Mouse (Mus musculus) mesoderm, embryonic 11.5 days (tissue): ENCODE data around the gene Crip1.

Experiments
- DNase-seq: peaks from one replicate; pipeline ENCODE4 v3.0.0-alpha.2; 2012; ENCODE audit warnings: low read depth, low spot score

Gene Crip1

DNA sequence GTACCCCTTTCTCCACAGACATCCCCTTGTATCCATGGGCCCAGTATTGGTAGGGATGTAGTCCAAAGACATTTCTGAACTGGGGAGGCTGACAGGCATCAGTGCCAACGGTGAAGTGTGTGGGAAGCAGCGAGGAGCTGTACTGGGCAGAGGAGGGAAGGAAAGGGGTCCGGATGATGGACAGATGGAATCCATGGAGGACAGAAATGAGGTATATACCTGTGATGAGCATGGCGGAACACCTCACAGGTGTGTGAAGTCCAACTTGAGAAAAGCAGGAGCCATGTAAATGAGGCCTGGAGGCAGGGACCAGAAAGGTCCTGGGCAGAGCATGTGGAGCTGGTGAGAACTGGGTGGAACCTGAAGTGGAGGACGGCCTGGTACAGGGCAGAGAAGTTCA, 525 bp upstream of the Crip1 start:
- DNase-seq = no peak

DNA sequence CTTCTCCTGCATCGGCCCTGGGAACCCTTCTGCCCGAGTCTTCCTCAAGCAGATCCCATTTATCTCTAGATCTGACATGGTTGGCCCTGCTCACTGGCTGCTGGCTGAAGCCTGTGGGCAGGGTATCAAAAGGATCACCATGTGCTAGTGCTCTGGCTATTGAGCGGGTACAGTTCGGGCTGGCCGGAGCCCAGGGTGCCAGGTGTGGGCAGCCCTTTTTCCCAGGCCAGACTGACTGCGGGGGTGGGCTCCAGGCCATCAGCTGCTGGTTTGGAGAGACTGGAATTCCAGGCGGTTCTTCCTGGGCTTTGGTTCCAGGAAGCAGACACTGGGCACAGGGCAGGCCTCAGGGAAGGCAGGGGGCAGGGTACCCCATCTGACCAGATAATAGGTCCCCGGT, 1.4 kb downstream of the Crip1 start:
- DNase-seq = no peak

DNA sequence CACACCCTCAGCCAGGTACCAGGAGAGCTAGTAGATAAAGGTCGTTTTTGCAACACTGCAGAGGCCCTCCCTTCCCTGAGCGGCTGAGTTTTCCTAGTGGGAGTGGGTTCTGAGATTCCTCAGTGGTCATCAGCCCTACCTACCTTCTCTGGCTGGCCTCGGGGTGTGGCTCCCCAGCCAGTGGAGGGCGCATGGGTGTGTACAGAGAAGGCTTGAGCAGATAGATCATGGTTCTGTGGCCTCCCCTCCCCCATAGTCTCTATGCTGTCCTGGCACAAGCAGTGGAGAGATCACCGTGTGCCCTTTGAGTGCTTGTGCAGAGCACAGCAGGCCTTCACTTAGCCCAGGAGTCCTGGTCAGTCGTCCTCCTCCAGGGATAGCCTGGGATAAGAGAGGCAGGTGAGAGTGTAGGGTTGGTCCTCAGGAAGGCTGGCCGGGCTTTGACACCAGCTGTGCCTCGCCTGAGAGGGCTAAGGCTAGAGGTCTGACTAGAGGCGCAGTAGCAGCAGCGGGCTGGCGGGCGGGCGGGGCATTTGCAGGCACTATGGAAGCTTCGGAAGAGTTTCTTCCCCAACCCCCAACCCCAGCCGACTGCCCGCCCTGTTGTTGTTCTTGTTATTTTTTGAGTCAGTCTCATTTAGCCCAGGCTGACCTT, 2.4 kb downstream of the Crip1 start:
- no peak for DNase-seq

DNA sequence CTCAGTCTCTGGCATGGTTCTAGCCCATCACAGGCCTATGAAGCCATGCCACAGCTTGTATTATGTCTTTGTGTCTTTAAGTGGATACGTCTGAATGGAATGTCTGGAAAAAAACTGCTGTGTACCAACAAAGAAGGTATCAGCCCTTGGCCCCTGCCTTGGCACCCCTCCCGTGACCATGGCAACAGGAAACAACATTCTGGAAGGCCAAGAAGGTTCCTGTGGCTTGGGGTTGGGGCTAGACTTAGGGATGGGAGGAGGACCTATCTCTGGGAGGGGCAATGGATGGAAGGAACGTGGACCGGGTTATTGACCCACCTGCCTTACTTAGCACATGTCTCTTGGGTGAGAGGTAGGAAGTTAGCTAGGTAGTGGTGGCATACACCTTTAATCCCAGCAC, 3.2 kb downstream of the Crip1 start:
- no peak for DNase-seq

DNA sequence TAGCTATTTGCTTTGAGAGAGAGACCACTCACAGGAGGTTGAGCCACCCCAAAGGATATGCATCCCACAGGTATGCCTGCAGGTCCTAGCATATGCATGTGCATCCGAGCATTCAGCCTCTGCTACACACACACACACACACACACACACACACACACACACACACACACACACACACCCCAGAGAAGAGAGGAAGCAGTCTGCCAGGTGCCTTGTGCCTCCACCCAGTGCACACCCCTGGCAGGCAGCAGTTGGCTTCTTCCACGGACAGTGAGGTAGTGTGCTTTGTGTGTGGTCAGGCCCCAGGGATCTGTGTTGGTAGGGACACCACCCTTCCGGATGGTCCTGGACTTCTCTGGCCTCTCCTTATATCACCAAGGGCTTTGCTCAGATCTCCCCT, 3.8 kb downstream of the Crip1 start:
- no peak for DNase-seq

DNA sequence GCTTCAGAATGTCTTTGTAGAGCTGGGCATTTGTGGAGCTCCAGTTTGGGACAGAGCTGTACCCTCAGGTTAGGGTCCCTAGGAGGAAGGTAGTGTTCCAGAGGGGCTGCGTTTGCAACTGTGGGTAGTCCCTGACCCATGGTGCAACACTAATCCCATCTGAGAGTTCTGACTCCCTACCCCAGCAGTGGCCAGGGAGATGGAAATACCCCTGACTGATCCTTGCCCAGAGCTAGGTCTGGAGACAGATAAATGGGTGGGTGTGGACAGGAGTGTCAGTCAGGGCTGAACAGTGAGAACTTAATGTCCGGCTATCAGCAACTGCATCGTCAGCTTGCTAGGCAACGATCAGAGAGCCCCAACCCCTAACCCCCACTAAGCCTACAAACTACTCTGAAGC, 4.5 kb downstream of the Crip1 start:
- no peak for DNase-seq

DNA sequence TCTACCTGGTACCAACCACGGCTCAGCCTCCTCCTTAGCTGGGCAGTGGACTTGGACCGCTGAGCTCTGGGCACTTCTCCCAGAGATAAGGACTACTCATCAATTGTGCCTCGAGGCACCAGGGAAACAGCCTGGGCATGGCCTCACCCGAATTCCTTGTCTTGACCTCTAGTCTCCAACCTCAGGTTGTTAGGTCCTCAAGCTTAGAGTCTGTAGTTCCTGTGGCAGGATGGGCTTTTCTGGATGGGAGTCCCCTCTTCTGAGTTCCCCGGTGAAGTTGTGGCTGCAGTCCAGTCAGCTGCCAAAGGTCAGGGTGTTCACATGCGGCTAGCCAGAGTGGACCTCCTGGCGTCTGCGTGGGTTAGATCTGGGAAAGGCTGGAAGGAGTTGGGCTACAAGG, 4.9 kb downstream of the Crip1 start:
- no peak for DNase-seq

DNA sequence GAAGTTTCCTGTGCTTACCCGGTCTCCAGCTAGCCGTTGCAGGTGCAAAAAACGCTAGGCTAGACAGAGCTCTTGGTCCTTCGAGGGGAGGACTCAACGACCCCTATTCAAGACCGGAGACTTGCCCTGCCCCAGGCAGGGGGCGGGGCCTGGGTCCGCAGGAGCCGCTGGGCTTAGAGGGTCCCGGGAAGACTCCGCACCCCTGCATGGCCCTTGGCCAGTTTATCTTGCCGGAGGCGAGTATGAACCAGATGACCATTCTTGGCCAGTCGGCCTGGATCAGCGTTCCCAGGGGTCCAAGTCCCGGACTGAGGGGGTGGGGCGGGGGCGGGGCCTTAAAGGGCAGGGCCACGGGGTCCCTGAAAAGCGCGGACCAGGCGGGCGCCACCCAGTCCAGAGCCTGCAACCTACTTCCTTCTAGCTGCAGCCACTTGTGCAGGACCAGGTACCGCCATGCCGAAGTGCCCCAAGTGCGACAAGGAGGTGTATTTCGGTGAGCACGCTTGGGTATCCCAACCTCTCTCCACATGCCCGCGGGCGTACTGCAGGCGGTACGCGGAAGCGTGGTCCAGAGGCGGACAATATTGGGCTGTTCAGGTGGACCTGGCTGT, 5.7 kb downstream of the Crip1 start:
- DNase-seq = no peak

DNA sequence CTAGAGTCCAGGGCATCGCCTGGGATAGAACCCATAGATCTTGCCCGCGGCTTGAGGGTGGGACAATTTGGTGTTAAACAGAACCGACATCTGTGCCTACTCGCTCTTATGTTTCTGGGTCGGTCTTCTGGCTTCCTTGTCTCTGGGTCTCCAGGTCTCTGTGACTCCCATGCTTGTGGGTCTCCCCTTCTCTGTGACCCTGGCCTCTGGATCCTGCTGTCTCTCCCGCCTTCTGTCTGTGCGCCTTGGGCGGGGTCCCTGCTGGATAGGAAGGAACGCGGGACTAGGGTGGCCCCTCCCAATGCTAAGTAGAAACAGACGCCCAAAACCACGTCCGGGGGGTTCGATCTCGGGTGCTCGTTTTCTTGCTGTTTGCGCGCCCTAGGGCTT, 6.2 kb downstream of the Crip1 start:
- DNase-seq = no peak

DNA sequence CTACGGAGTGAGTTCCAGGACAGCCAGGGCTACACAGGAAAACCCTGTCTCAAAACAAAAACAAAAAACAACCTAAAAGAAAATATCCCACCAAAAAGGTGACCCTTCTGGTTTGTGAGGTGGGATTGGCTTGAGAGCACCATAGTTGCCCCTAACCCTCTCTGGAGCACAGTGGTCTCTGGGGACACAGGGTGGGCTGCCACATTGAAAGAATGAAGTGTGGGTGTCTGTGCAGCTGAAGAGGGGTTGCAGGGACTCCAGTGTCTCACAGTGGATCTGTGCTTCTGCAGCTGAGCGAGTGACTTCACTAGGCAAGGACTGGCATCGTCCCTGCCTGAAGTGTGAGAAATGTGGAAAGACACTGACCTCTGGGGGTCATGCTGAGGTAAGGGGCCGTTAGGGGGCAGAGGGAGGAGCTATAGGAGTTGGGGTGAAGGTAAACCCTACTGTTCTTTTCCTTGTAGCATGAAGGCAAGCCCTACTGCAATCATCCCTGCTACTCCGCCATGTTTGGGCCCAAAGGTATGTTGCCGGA, 6.9 kb downstream of the Crip1 start:
- no peak for DNase-seq

DNA sequence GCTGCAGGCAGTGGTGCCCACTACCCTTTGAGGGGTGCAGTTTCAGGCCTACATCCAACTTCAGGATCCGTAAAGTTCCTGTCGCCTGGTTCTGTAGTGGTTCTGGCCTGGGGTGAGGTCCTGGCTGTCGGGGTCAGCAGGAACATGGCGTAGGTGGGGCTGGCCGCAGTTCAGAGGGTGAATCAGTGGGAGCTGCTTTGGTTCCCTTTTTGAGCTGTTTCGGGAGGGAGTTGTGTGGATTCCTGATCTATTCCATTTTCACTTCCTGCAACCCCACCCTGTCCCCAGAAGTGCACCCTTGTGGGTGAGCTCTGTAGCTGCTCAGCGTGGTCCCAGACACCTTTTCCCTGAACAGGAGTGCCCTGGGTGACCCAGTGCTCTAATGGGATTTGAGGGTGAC, 7.9 kb downstream of the Crip1 start:
- DNase-seq = no peak

DNA sequence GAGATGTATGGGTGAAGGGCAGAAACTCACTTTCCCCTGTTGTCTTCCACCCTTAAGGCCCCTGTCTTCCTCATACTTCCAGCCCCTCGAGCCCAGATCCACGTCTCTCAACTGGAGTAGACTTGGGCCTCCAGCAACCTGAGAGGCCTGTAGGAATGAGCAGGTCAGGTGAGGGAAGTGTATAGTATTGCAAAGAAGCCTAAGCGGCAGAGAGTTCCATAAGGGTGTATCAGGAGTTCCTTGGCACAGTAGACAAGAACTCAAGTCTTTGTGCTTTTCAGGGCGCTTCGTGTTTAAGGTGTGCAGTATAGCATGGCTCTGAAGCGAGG, 8.6 kb downstream of the Crip1 start:
- no peak for DNase-seq

DNA sequence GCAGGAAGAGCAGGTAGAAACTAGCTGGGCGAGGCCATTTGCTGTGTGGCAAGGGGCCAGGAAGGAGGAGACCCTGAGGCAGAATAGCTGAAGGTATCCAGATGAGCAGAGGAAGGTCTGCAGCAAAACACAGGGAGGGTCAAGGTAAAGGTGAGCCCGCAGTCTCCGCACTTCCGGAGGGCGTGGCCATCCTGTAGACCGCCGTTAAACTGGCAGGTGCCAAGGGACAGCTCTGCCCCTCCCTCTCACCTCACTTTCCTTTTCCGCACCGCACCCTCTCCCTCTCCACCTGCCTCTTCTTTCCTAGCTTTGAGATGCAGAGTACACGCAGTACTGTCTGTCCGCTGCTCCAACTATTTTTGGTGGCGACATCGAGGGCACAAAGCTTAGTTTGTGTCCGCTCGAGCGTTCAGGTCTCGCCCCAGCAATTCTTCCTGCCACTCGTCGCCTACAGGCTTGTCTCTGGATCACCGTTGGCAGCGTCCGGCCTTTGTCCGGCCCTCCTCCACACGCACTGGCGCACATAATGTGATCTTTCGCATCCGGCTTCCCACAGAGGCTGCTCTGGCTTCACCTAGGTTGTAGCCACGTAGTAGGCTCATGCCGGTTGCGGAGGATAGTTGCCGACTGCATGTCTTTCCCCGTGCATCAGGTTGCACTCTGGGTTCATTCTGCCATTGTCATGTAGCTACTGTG, 9.1 kb downstream of the Crip1 start:
- no peak for DNase-seq

DNA sequence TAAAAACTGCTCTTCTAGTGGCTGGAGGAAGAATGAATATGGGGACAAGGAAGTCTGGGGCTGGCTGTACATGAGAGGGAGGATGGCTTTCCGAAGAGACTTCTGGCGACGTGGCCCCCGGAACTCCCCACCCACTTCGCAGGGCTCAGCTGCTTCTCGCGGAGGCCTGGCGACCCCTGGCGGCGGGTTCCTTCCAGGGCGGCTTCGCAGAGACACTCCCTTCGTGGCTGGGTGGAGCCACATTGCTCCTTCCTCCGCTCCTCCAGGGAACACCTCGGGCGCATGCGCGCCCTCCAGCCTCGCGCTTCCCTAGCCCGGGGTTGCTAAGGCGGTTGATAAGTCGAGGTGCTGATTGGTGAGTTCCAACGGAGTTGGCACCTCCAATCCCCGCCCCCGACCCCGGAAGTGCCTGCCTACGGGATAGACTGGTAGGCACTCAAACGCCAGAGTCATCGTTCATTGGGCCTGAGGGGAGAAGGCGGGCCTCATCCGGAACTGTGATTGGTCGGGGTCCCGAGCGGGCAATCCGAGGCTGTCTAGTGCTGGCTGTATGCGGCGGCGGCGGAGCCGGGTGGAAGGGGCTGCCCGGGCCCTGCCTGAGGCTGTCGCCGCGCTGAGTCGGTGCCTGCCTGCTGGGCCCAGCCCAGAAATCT, 9.9 kb downstream of the Crip1 start, which contains the start of gene Tedc1:
Gene Tedc1, plus strand, starts transcription at position 535 of the 653 bp plus-strand sequence.
- DNase-seq = peak; percentile 100

DNA sequence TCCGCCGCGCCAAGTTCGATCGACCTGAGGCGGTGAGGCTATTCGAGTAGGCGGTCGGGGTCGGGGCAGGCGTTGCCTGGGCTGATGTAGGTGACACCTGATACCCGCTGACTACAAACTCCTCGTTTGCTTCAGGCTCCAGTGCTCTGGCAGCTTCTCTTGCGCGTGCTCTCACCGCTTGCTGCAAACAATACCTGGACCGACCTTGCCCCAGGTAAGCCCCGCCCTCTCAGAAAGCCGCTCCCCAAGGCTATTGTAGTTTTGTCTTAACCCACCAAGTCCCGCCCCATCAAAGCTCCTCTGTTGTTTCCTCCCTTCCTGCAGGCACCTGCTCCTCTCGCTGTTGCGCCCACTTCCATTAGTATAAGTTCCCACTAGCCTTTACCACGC, 10.4 kb downstream of the Crip1 start:
- no peak for DNase-seq

DNA sequence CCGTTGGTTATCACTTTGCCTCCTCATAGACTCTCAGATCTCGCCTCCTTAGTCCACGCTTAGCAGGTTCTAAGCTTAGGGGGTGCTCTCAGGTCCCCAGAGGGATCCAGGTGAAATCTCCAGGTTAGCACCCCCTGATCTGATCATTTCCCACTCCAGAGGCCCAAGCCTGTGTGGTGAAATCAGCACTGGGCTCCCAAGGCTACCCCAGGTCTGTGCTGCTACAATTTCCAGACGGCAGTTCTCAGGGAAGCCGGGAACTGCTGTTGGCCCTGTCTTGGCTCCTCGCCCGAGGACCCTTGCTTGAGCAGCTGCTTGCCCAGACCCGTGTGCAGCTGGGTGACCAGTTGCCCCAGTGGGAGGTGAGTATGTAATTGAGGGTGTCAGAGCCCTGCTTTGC, 10.9 kb downstream of the Crip1 start:
- no peak for DNase-seq

DNA sequence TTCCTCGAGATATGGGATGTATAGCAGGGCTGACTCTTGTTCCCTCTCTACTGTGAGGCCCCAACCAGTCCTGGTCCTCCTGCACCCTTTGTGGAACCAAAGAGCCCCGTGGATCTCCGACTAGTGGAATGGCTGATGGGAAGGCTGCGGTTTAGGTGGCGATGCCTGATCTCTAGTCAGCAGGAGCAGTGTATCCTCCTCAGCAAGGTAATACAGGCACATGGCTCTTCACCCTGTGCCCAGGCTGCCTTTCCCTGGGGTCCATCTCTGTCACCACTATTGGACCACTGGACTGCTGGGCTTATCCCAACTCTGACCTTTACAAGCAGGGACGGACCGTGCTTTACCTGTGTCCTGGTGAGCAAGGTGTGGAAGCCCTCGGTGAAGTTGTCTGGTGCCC, 11.4 kb downstream of the Crip1 start:
- no peak for DNase-seq

DNA sequence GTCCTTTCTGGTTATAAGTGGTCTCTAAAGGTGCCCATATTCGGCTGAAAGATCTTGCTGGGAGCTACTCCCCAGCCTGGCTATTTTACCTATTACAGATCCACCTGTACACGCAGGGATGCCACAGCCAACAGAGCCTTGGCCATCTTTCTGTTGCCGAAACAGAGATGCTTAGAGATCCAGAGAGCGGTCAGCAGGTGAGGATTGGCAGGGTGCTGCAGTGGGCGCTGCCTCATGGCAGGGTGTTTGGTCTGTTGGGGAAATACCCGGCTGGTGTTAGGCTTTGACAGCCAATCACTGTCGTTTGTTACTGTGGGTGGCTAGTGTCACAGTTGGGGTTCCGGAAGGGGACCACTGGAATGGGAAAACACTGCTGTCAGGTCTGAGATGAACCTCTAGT, 11.9 kb downstream of the Crip1 start:
- DNase-seq = no peak

DNA sequence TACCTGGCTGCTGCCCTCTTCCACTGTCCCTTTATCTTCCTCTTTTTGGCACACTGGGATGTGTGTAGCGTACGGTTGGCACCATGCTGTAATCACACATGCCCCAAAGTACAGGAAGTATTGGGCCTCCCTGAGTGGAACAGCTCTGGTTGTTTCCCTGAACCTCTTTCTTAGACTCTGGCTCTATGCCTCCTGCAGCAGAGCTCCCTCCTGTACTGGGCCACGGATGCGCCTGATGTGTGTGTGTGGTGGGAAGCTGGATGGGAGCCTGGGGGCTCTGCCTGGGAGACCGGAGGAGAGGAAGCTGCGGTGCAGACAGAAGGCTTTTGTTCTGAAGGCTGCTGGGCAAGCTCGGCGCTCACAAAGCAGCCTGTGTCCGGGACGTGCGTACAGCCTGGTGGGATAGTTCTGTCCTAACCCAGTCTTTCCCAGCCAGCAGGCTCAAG, 17.5 kb downstream of the Crip1 start:
- DNase-seq = no peak

DNA sequence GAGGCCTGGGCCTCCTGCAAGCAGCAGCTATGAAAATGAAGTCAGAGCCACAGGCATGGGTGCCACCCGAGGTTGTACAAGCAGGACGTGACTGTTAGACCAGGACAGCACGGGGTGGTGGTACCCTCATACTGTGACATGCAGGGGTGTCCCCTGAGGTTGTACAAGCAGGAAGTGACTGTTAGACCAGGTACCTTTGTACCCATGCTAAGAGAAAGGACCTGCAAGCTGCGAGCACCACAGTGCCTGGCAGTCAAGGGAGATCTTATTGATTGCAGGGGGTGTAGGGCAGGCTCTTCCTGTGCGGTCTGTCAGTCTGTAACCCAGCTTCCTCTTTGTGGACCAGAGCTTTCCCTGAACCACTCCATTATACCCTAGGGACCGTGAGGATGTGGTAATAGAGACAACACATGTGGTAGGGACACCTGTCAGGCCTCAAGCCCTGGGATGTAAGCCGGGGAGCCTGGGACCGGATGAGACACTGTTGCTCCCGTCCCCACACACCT, 22.0 kb downstream of the Crip1 start:
- DNase-seq = no peak

DNA sequence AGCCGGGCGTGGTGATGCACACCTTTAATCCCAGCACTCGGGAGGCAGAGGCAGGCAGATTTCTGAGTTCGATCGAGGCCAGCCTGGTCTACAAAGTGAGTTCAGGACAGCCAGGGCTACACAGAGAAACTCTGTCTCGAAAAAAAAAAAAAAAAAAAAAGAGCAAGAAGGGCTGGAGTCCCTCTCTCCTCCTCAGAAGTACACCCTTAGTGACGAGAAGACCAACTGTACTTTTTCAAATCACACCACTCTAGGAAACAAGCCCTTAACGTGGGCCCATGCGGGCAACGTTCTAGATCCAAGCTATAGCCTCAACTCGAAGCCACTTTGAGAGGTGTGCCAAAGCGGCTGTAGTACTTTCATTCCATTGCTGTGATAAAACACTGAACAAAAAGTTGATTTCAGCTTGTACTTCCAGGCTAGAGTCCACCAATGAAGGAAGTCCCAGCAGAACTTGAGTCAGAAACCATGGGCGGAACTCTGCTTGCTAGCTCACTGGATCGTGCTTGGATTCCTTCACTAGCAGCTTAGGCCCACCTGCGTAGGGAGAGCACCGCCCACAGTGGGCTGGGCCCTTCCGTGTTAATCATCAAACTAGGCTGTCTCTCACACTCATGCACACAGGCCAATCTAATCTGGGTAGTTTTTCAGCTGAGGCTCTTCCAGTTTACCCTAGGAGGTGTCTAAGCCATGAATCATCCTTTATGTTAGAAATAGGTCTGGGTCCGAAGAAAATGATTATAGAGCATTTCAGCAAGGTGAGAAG, 31.0 kb downstream of the Crip1 start:
- no peak for DNase-seq

DNA sequence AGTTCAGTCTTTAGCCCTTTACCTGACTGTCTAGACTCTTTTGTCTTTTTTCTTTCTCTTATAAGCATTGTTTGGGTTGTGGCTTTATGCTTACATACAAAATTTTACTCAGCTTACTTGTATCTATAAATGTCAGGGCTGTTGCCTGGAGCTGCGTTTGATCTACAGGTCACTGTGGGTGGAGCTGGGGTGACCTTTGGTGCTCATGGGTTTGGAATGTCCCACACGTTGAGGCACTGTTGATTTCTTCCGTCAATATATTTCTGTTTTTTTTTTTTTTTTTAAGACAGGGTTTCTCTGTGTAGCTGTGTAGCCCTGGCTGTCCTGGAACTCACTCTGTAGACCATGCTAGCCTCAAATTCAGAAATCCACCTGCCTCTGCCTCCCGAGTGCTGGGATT, 34.9 kb downstream of the Crip1 start:
- DNase-seq = no peak
